Mouse (Mus musculus) brain, embryonic 14.5 days (tissue): ENCODE results near the gene Dstyk. TPM values are rescaled to one million over a fixed set of nuclear protein-coding genes. Genes with fewer than 3 reads are reported as not detected.
A peak's percentile ranks its signal among the peaks of the same experiment; 100 is the strongest.

Source experiments
- DNase-seq: peaks from one replicate; pipeline ENCODE4 v3.0.0-alpha.2; 2011; ENCODE audit warnings: low read depth
- CTCF ChIP-seq: fragments of 200-500 bp; IDR thresholded peaks from 2 replicates; pipeline ENCODE4 v1.5.1; 2012; ENCODE audit warnings: inconsistent platforms, mild to moderate bottlenecking, moderate library complexity, borderline replicate concordance; ENCODE audit not compliant: insufficient read depth, insufficient read length; ENCODE audit errors: extremely low read depth
- POLR2A ChIP-seq: fragments of 200-500 bp; IDR thresholded peaks from 2 replicates; pipeline ENCODE4 v1.6.1; 2012; ENCODE audit warnings: mild to moderate bottlenecking, inconsistent platforms, borderline replicate concordance; ENCODE audit not compliant: poor library complexity, insufficient read depth, insufficient read length, severe bottlenecking; ENCODE audit errors: extremely low read depth
- polyA plus RNA-seq: library from polyadenylated mRNA; depleted of rRNA; stranded (reverse); fragments of >200 nt; gene quantifications from 2 replicates; pipeline ENCODE4 v1.2.3, GENCODE M21; 2012

Dstyk gene
- polyA plus RNA-seq, 1 experiment: 13.6 TPM

- TF ChIP-seq CTCF: no peak
- no peak for TF ChIP-seq POLR2A
Measured at GRCm38 (mm10) chr1:132390691-132391579, 26.4 kb upstream of the Dstyk start, which contains the start of gene Tmcc2. Gene Tmcc2, minus strand, starts transcription at chr1:132391281.

GRCm38 (mm10) chr1:132391580-132392022, 25.8 kb upstream of the Dstyk start:
- TF ChIP-seq POLR2A: peak; percentile 92
- no peak for TF ChIP-seq CTCF
- peak; percentile 91 for DNase-seq

More at GRCm38 (mm10) chr1:132390691-132391579, 26.4 kb upstream of the Dstyk start, which contains the start of gene Tmcc2:
- peak; percentile 77 for DNase-seq

DNA sequence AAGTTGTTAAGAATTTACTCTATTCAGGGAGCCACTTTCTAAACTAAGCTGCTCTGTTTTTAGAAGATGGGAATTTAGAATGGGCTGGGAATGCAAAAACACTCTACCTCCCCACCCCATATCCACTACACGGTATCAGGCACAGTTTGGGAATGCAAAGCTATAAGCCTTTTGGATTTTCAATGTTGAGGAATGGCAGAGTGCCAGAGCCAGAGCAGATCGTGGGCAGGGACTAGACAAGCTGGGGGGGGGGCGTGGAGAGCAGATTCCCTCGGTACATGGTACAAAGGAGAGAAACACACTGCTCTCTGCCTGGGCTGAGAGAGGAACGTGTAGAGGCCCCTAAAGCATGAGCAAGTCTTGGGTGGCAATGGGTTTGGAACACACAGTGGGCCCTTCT, 24.5 kb upstream of the Dstyk start:
- TF ChIP-seq CTCF (no peak), POLR2A (no peak)
- DNase-seq: no peak

DNA sequence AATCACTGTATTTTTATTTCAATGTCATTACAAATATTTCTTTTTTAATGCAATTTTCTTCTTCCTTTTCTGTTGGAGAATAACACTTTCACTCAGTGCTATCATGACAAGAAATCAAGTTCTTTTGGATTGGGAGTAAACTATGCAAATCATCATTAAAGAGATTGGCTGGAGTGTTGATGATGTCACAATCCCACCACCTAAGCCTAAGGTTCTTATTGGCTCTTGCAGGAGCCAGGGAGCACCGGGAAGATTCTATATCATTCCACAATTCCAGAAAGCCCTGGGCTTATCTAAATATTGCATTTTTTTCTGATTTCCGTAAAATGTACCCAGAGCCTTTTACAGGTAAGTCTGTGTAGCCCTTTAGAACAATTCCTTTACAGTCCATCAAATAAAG, 20.6 kb upstream of the Dstyk start:
- TF ChIP-seq CTCF (no peak), POLR2A (no peak)
- peak; percentile 49 for DNase-seq

GRCm38 (mm10) chr1:132400538-132400937, 16.8 kb upstream of the Dstyk start:
- TF ChIP-seq CTCF (no peak), POLR2A (no peak)

GRCm38 (mm10) chr1:132401843-132402242, 15.5 kb upstream of the Dstyk start:
- TF ChIP-seq POLR2A: no peak
- TF ChIP-seq CTCF: no peak
- no peak for DNase-seq

More at GRCm38 (mm10) chr1:132400538-132400937, 16.8 kb upstream of the Dstyk start:
- no peak for DNase-seq

DNA sequence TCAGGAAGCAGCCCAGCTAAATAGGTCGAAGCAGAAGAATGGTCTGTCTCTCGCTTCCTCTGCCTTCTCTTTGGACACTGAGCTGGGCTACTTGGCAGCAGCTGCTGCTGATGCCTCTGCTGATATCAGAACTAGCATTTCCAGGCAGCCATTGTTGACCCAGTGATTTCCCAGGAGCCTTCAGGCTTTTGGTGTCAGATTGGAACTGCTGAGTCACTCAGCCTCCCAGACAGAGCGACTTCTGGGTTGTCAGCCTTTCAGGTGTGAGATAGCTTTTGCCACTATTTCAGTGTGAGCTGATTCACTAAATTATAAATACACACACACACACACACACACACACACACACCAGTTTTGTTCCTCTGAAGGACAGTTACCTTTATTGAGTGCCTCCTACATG, 6.7 kb upstream of the Dstyk start:
- TF ChIP-seq CTCF (no peak), POLR2A (no peak)
- DNase-seq: no peak

GRCm38 (mm10) chr1:132416244-132416942, 962 bp upstream of the Dstyk start:
- no peak for DNase-seq
- TF ChIP-seq POLR2A: no peak
- TF ChIP-seq CTCF: no peak

DNA sequence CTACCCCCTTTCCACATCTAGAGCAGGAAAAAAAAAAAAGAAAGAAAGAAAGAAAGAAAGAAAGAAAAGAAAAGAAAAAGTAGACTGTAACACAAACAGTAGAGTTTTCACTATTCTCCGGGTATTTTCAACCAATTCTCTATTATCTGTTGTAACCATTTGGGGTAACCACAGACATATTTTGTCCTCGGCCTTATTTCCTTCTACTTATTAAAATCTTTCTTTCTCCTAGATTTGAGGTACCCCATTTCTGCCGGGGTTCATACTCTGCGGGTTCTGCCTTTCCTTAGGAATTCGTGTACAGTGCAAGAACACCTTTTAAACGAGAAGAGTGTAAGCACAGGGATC, 438 bp upstream of the Dstyk start:
- DNase-seq: no peak
- no peak for TF ChIP-seq POLR2A
- TF ChIP-seq CTCF: no peak

DNA sequence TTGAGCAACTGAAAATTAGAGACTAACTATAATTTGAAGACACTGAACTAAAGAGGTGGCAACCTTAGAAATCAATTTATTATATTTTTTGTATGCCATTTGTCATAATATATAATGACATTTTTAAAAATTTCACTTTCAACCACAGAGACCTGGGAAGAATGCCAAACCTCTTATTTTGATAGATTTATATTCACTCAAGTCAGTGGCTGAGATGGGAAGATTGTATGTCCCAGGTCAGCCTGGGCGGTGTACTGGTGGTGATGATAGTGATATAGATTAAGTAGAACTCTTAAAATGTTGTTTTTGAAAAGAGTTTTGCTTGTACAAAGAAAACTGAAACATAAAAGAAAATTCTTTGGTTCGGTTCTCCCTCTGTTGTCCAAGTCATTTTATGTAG, 2.9 kb downstream of the Dstyk start:
- DNase-seq: no peak
- TF ChIP-seq CTCF: no peak
- TF ChIP-seq POLR2A: no peak

DNA sequence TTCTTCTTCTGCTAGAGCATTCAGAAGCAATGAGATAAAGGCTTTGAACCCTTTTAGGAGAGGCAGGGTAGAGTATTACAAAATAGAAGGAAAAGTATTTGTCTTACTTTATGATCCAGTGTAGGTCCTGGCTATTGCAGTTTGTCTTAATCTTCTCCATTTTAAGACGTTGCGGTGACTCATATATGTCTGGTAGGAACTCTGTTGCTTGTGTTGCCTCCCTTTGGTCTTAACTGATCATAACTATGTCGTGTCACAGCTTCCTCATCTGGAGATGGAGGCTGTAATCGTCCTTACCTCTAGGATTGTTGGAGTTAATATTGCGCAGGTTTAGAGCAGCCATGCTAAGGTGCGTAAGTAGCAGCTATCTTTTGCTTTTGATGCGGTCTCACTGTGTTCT, 3.3 kb downstream of the Dstyk start:
- TF ChIP-seq CTCF (no peak), POLR2A (no peak)
- DNase-seq: no peak
